In the genomic region with DNA sequence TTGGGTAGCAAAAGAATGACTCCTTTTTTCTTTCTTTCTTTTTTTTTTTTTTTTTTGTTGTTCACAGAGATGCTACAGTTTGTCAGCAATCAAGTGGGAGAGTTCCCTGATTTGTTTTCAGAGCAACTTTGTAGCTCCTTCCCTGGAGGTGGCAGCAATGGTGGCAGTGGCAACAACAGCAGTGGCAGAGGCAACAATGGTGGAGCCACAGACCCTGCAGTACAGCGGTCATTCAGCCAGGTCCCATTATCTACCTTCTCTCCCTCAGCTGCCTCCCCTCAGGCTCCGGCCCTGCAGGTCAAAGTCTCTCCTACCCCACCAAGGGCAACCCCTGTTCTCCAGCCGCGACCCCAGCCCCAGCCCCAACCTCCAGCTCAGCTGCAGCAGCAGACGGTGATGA, we compare ENCODE assay signal across 26 mouse cellular contexts. TPM values are rescaled to one million over a fixed set of nuclear protein-coding genes. Genes with fewer than 3 reads are reported as not detected.
DNase-seq lines count a peak whose midpoint lies in the region; ATAC-seq lines count a peak whose summit lies in the region.
"Had no signal": no experiment of that assay in that cellular context is flagged by ENCODE, and none has a peak within 500 bp of the region (broad histone marks: within the 10 kb centered on the region; RNA-seq: fewer than 3 reads in every experiment).

No protein-coding gene starts in this region.

- DNase-seq in heart, embryonic 10.5 days (ENCODE audit: low spot score), result no peak
- DNase-seq in heart, adult 9 months (ENCODE audit: low spot score in 2 of 2), result no peak
- DNase-seq in heart, postnatal 14 days, result no peak
- no peak for DNase-seq in neural tube, embryonic 10.5 days (ENCODE audit: extremely low spot score, low spot score)
- no peak for DNase-seq in urinary bladder, adult 18-20 months (ENCODE audit: low spot score in 2 of 2)
- DNase-seq: adrenal gland, postnatal 36 days; cerebellum, adult 9-10 months; kidney, adult 8-10 months; kidney, postnatal 10 days; left cerebral cortex, postnatal 4 days; lung, postnatal 36 days; midbrain, embryonic 14.5 days had no signal

- no peaks in the 10 kb centered on the region for H3K9me3 ChIP-seq in heart, embryonic 10.5 days
- no peaks in the 10 kb centered on the region for H3K9me3 ChIP-seq in heart, embryonic 16.5 days (replicated peaks; ENCODE audit: control insufficient read depth, low read length)
- no peaks in the 10 kb centered on the region for H3K9me3 ChIP-seq in neural tube, embryonic 13.5 days
- H3K9me3 ChIP-seq in neural tube, embryonic 15.5 days (replicated peaks), result no peaks in the 10 kb centered on the region
- H3K9me3 ChIP-seq: forebrain, embryonic 13.5 days; G1E; limb, embryonic 15.5 days; lung, embryonic 15.5 days; megakaryocyte, embryonic 14.5 days had no signal

- no peak overlapping the region for H3K9ac ChIP-seq in heart, embryonic 16.5 days (ENCODE audit: low read length)
- no peak overlapping the region for H3K9ac ChIP-seq in neural tube, embryonic 13.5 days
- no peak overlapping the region for H3K9ac ChIP-seq in neural tube, embryonic 15.5 days (replicated peaks)
- H3K9ac ChIP-seq: forebrain, embryonic 13.5 days; limb, embryonic 15.5 days; liver, embryonic 14.5 days; lung, embryonic 15.5 days had no signal

- intact Hi-C loops in heart, postnatal 14 days (cut with DNase I), result no loop called here

- H3K4me1 ChIP-seq in heart, embryonic 10.5 days, result peaks cover 55% of the 10 kb centered on the region
- peaks cover 47% of the 10 kb centered on the region for H3K4me1 ChIP-seq in heart, embryonic 16.5 days (ENCODE audit: control insufficient read depth, insufficient read depth, low read length)
- peaks cover 63% of the 10 kb centered on the region for H3K4me1 ChIP-seq in neural tube, embryonic 13.5 days (replicated peaks)
- H3K4me1 ChIP-seq in neural tube, embryonic 15.5 days, result peaks cover 72% of the 10 kb centered on the region

- ATAC-seq in heart, embryonic 16.5 days (replicated peaks; ENCODE audit: extremely low read depth, insufficient read depth, low FRiP score), result no peak
- ATAC-seq in neural tube, embryonic 13.5 days (ENCODE audit: low read depth), result no peak
- no peak for ATAC-seq in neural tube, embryonic 15.5 days (ENCODE audit: low FRiP score)
- ATAC-seq: forebrain, embryonic 13.5 days; inflammation-experienced regulatory T-cells, adult 6 months; Patski had no signal

- no peaks in the 10 kb centered on the region for H3K27me3 ChIP-seq in heart, embryonic 10.5 days (ENCODE audit: insufficient read depth, poor library complexity, severe bottlenecking)
- H3K27me3 ChIP-seq in heart, embryonic 16.5 days (ENCODE audit: control insufficient read depth, insufficient read depth, low read length), result no peaks in the 10 kb centered on the region
- H3K27me3 ChIP-seq in neural tube, embryonic 13.5 days, result no peaks in the 10 kb centered on the region
- no peaks in the 10 kb centered on the region for H3K27me3 ChIP-seq in neural tube, embryonic 15.5 days (replicated peaks)
- H3K27me3 ChIP-seq: forebrain, embryonic 13.5 days; limb, embryonic 15.5 days; lung, embryonic 15.5 days; megakaryocyte, embryonic 14.5 days; Patski had no signal

- no peak overlapping the region for H3K4me3 ChIP-seq in heart, embryonic 10.5 days
- H3K4me3 ChIP-seq in heart, embryonic 16.5 days (ENCODE audit: low read length), result no peak overlapping the region
- H3K4me3 ChIP-seq in neural tube, embryonic 13.5 days, result no peak overlapping the region
- no peak overlapping the region for H3K4me3 ChIP-seq in neural tube, embryonic 15.5 days (replicated peaks)
- H3K4me3 ChIP-seq: forebrain, embryonic 13.5 days; limb, embryonic 15.5 days; lung, embryonic 15.5 days; megakaryocyte, embryonic 14.5 days had no signal

- H3K4me2 ChIP-seq in heart, embryonic 16.5 days (ENCODE audit: low read depth, low read length), result peak overlapping the region; percentile 9; the same call in 1 of the 2 replicates
- 0 out of 2 replicates have a peak overlapping the region, but pooled peaks have one; percentile 1 for H3K4me2 ChIP-seq in neural tube, embryonic 13.5 days
- H3K4me2 ChIP-seq in neural tube, embryonic 15.5 days, result no peak overlapping the region
- H3K4me2 ChIP-seq: forebrain, embryonic 13.5 days; limb, embryonic 15.5 days; lung, embryonic 15.5 days had no signal

- 80% methylated on average over 5 of the region's 5 CpGs for WGBS in heart, embryonic 10.5 days
- WGBS in heart, embryonic 16.5 days, result 61% methylated on average over 5 of the region's 5 CpGs
- WGBS in neural tube, embryonic 13.5 days, result 74% methylated on average over 5 of the region's 5 CpGs
- WGBS in neural tube, embryonic 15.5 days, result 72% methylated on average over 5 of the region's 5 CpGs

- peaks cover 47% of the 10 kb centered on the region for H3K36me3 ChIP-seq in heart, embryonic 10.5 days
- peaks cover 23% of the 10 kb centered on the region for H3K36me3 ChIP-seq in heart, embryonic 16.5 days (ENCODE audit: control insufficient read depth, insufficient read depth)
- peaks cover 45% of the 10 kb centered on the region for H3K36me3 ChIP-seq in neural tube, embryonic 13.5 days
- H3K36me3 ChIP-seq in neural tube, embryonic 15.5 days, result peaks cover 28% of the 10 kb centered on the region

- peak overlapping the region; percentile 43 for H3K27ac ChIP-seq in heart, embryonic 10.5 days
- H3K27ac ChIP-seq in heart, embryonic 16.5 days (ENCODE audit: low read length), result peak overlapping the region; percentile 74
- H3K27ac ChIP-seq in neural tube, embryonic 13.5 days (replicated peaks), result peak overlapping the region; percentile 70
- H3K27ac ChIP-seq in neural tube, embryonic 15.5 days (replicated peaks), result peak overlapping the region; percentile 79
- H3K27ac ChIP-seq: forebrain, embryonic 13.5 days; limb, embryonic 15.5 days; liver, embryonic 14.5 days; lung, embryonic 15.5 days; stomach, postnatal 0 days had no signal

RNA-seq across cellular contexts. Expression of gene Srebf2, which starts 22.7 kb away (rescaled TPM):
- 129 and 133 TPM in 2 replicates for polyA plus RNA-seq in heart, embryonic 10.5 days (2016; fragmentation: Nextera tagmentation; extraction: Ambion mirVana)
- polyA plus RNA-seq in heart, embryonic 16.5 days (2015; fragmentation: Nextera tagmentation; extraction: Ambion mirVana), result 91.6 and 92.0 TPM in 2 replicates
- 10 to 100 TPM; 18.7 to 22.6 TPM for total RNA-seq in heart, postnatal 14 days (2021)
- polyA plus RNA-seq in neural tube, embryonic 13.5 days (2015; fragmentation: Nextera tagmentation; extraction: Ambion mirVana), result 184 and 189 TPM in 2 replicates
- 187 and 190 TPM in 2 replicates for polyA plus RNA-seq in neural tube, embryonic 15.5 days (2015; fragmentation: Nextera tagmentation; extraction: Ambion mirVana)

RNA-seq across cellular contexts. Expression of gene Ccdc134, which starts 41.9 kb away (rescaled TPM):
- polyA plus RNA-seq in heart, embryonic 10.5 days (2016; fragmentation: Nextera tagmentation; extraction: Ambion mirVana), result 13.5 and 19.4 TPM in 2 replicates
- 9.9 and 11.7 TPM in 2 replicates for polyA plus RNA-seq in heart, embryonic 16.5 days (2015; fragmentation: Nextera tagmentation; extraction: Ambion mirVana)
- total RNA-seq in heart, postnatal 14 days (2021), result 1 to 10 TPM; 4.8 to 5.8 TPM
- 13.0 and 14.7 TPM in 2 replicates for polyA plus RNA-seq in neural tube, embryonic 13.5 days (2015; fragmentation: Nextera tagmentation; extraction: Ambion mirVana)
- polyA plus RNA-seq in neural tube, embryonic 15.5 days (2015; fragmentation: Nextera tagmentation; extraction: Ambion mirVana), result 11.1 and 13.6 TPM in 2 replicates

RNA-seq across cellular contexts. Expression of gene Shisa8, which starts 42.9 kb away (rescaled TPM):
- 0.11 and 0.13 TPM in 2 replicates for polyA plus RNA-seq in heart, embryonic 10.5 days (2016; fragmentation: Nextera tagmentation; extraction: Ambion mirVana)
- polyA plus RNA-seq in heart, embryonic 16.5 days (2015; fragmentation: Nextera tagmentation; extraction: Ambion mirVana), result 0.15 and 0.32 TPM in 2 replicates
- total RNA-seq in heart, postnatal 14 days (2021), result under 1 TPM; 0.14 to 0.34 TPM
- polyA plus RNA-seq in neural tube, embryonic 13.5 days (2015; fragmentation: Nextera tagmentation; extraction: Ambion mirVana), result 0.72 and 0.82 TPM in 2 replicates
- polyA plus RNA-seq in neural tube, embryonic 15.5 days (2015; fragmentation: Nextera tagmentation; extraction: Ambion mirVana), result 4.6 and 6.7 TPM in 2 replicates
- total RNA-seq: gastrocnemius, adult 8-10 months; granulocyte monocyte progenitor cell, adult 5-6 weeks had no signal
- polyA plus RNA-seq: G1E; inflammation-experienced regulatory T-cells, adult 6 months had no signal

RNA-seq across cellular contexts. Expression of gene Tnfrsf13c, which starts 54.5 kb away (rescaled TPM):
- 0.20 TPM in 1 of 2 replicates, not detected in the other for polyA plus RNA-seq in heart, embryonic 10.5 days (2016; fragmentation: Nextera tagmentation; extraction: Ambion mirVana)
- polyA plus RNA-seq in heart, embryonic 16.5 days (2015; fragmentation: Nextera tagmentation; extraction: Ambion mirVana), result 0.18 TPM in 1 of 2 replicates, not detected in the other
- under 1 TPM; 0.24 TPM for total RNA-seq in heart, postnatal 14 days (2021)
- 0.13 and 0.66 TPM in 2 replicates for polyA plus RNA-seq in neural tube, embryonic 13.5 days (2015; fragmentation: Nextera tagmentation; extraction: Ambion mirVana)
- polyA plus RNA-seq in neural tube, embryonic 15.5 days (2015; fragmentation: Nextera tagmentation; extraction: Ambion mirVana), result 0.66 and 0.90 TPM in 2 replicates
- total RNA-seq: gastrocnemius, adult 8-10 months had no signal
- polyA plus RNA-seq: midbrain, embryonic 14.5 days; stomach, postnatal 0 days had no signal
